Mouse (Mus musculus): Measurements from ENCODE around the gene Vax1.

Gene Vax1

DNA sequence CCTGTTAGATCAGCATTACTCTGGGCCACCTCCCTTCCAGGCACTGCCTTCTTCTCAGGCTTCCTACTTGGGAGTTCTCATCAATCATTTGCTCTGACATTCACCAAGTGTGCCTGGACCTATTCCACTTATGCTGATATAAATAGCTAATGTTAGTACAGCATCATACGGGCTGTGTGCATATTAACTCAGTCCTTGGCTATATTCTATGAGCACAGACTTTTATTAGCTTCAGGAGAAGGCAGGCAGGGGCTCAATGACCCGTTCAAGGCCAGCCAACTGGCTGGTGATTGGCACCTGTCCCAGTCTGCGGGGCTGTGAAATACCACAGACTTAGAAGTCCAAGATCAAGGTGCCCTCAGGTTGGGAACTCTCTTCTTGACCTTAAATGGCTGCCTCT, 14.1 kb upstream of the Vax1 start:
- DNase-seq (ENCODE audit: low read depth, low spot score): no peak
- H3K36me3 ChIP-seq (ENCODE audit: control insufficient read depth, insufficient read depth, low read length, poor library complexity, severe bottlenecking): no peaks in the 10 kb centered on the region
- no peaks in the 10 kb centered on the region; the same call in 1 of the 2 replicates for H3K27me3 ChIP-seq (ENCODE audit: control insufficient read depth, insufficient read depth, low read length, poor library complexity, severe bottlenecking)

- H3K27me3 ChIP-seq (ENCODE audit: control insufficient read depth, insufficient read depth, low read length, poor library complexity, severe bottlenecking): no peaks in the 10 kb centered on the region; the same call in 1 of the 2 replicates
- no peak for DNase-seq (ENCODE audit: low read depth, low spot score)
- H3K36me3 ChIP-seq (ENCODE audit: control insufficient read depth, insufficient read depth, low read length, poor library complexity, severe bottlenecking): no peaks in the 10 kb centered on the region
Measured at GRCm38 (mm10) chr19:59173341-59174015, 3.6 kb upstream of the Vax1 start.

DNA sequence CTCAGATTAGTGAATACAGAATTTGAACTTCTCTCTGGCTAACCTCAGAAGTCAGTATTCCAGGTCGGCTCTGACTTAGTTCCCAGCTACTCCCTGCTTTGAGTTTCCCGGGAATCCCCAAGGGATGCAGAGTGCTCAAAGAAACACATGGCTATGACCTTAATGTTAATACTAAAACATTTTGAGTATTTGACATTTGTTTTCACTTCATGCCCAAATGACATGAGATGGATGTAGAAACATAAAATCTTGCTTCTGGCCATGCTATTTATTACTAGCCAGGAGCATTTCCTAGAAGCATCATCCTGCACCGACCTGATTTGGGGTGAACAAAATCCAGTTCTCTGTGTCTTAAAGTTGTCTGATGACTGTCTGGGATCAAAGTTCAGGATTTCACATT, 2.9 kb upstream of the Vax1 start:
- Histone ChIP-seq H3K36me3 (ENCODE audit: control insufficient read depth, insufficient read depth, low read length, poor library complexity, severe bottlenecking) (no peaks in the 10 kb centered on the region), H3K27me3 (ENCODE audit: control insufficient read depth, insufficient read depth, low read length, poor library complexity, severe bottlenecking) (no peaks in the 10 kb centered on the region; the same call in 1 of the 2 replicates)
- no peak for DNase-seq (ENCODE audit: low read depth, low spot score)

DNA sequence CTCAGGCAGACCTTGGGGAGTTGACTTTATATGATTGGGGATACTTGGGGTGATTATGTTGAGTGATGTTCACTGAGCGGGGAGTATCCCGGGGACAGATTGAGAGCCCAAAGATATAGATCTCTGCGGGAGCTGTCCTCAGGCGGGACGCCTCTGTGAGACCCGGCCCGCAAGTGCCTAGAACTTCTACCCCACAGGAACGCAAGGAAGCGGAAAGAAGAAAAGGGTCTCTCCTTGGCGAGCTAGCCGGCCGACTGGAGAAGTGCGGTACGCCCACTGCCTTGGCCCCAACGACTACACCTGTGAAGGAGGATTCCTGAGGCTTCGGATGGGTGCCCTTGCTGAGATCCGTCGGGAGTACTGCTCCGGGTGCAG, 2.0 kb upstream of the Vax1 start:
- no peak for DNase-seq (ENCODE audit: low read depth, low spot score)
- no peaks in the 10 kb centered on the region; the same call in 1 of the 2 replicates for H3K27me3 ChIP-seq (ENCODE audit: control insufficient read depth, insufficient read depth, low read length, poor library complexity, severe bottlenecking)

GRCm38 (mm10) chr19:59171151-59171870, 1.5 kb upstream of the Vax1 start:
- Histone ChIP-seq H3K36me3 (ENCODE audit: control insufficient read depth, insufficient read depth, low read length, poor library complexity, severe bottlenecking) (no peaks in the 10 kb centered on the region), H3K27me3 (ENCODE audit: control insufficient read depth, insufficient read depth, low read length, poor library complexity, severe bottlenecking) (no peaks in the 10 kb centered on the region; the same call in 1 of the 2 replicates)
- DNase-seq (ENCODE audit: low read depth, low spot score): no peak

More for the DNA sequence above, 2.0 kb upstream of the Vax1 start:
- H3K36me3 ChIP-seq (ENCODE audit: control insufficient read depth, insufficient read depth, low read length, poor library complexity, severe bottlenecking): no peaks in the 10 kb centered on the region

GRCm38 (mm10) chr19:59170766-59171095, 875 bp upstream of the Vax1 start:
- no peaks in the 10 kb centered on the region; the same call in 1 of the 2 replicates for H3K27me3 ChIP-seq (ENCODE audit: control insufficient read depth, insufficient read depth, low read length, poor library complexity, severe bottlenecking)
- H3K36me3 ChIP-seq (ENCODE audit: control insufficient read depth, insufficient read depth, low read length, poor library complexity, severe bottlenecking): no peaks in the 10 kb centered on the region
- DNase-seq (ENCODE audit: low read depth, low spot score): no peak

- no peak for DNase-seq (ENCODE audit: low read depth, low spot score)
- no peaks in the 10 kb centered on the region for H3K36me3 ChIP-seq (ENCODE audit: control insufficient read depth, insufficient read depth, low read length, poor library complexity, severe bottlenecking)
- no peaks in the 10 kb centered on the region; the same call in 1 of the 2 replicates for H3K27me3 ChIP-seq (ENCODE audit: control insufficient read depth, insufficient read depth, low read length, poor library complexity, severe bottlenecking)
Measured at GRCm38 (mm10) chr19:59169143-59169935, 517 bp downstream of the Vax1 start.

GRCm38 (mm10) chr19:59168386-59168905, 1.4 kb downstream of the Vax1 start:
- no peak for DNase-seq (ENCODE audit: low read depth, low spot score)
- no peaks in the 10 kb centered on the region; the same call in 1 of the 2 replicates for H3K27me3 ChIP-seq (ENCODE audit: control insufficient read depth, insufficient read depth, low read length, poor library complexity, severe bottlenecking)
- H3K36me3 ChIP-seq (ENCODE audit: control insufficient read depth, insufficient read depth, low read length, poor library complexity, severe bottlenecking): no peaks in the 10 kb centered on the region

DNA sequence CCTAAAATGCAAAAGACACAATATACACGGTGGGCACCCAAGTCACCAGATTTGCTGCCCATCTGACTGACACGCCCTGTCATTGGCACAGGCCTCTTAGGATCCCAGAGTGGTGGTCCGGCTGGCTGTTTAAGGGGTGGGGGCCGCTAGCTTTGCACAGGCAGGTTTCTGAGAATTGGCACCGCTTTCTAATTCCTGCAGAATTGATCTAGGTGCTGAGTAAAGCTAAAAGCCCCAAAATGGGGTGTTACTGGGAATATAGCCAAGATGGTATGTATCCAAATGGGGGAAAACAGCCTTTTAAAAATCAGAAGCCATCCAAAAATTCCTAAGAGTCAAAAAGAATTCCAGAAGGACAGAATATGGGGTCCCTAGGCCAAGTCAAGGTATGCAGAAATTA, 2.0 kb downstream of the Vax1 start:
- Histone ChIP-seq H3K36me3 (ENCODE audit: control insufficient read depth, insufficient read depth, low read length, poor library complexity, severe bottlenecking) (no peaks in the 10 kb centered on the region), H3K27me3 (ENCODE audit: control insufficient read depth, insufficient read depth, low read length, poor library complexity, severe bottlenecking) (no peaks in the 10 kb centered on the region; the same call in 1 of the 2 replicates)
- no peak for DNase-seq (ENCODE audit: low read depth, low spot score)

- DNase-seq (ENCODE audit: low read depth, low spot score): no peak
- Histone ChIP-seq H3K27me3 (ENCODE audit: control insufficient read depth, insufficient read depth, low read length, poor library complexity, severe bottlenecking) (no peaks in the 10 kb centered on the region), H3K36me3 (ENCODE audit: control insufficient read depth, insufficient read depth, low read length, poor library complexity, severe bottlenecking) (no peaks in the 10 kb centered on the region)
Measured at GRCm38 (mm10) chr19:59166879-59167278, 3.0 kb downstream of the Vax1 start.

DNA sequence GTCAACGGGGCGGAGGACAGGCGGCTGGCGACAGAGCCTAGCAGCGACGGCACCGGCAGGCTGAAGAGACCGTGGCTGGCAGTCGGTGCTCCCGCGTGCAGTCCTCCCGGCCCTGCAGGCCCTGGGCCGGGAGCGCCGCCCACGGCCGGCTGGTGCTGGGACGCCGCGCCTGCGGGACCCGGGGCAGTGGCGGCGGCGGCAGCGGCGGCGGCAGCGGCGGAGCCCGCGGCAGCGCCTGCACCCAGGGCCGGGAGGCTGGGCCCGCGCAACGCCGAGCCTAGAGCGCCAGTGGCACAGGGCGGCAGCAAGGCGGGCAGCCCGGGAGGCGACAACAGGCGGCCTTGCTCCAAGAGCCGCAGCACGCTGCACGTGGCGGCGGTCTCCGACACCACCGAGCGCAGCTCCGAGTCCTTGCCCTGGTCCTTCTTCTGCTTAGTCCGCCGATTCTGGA, 3.5 kb downstream of the Vax1 start:
- Histone ChIP-seq H3K36me3 (ENCODE audit: control insufficient read depth, insufficient read depth, low read length, poor library complexity, severe bottlenecking) (no peaks in the 10 kb centered on the region), H3K27me3 (ENCODE audit: control insufficient read depth, insufficient read depth, low read length, poor library complexity, severe bottlenecking) (no peaks in the 10 kb centered on the region)
- no peak for DNase-seq (ENCODE audit: low read depth, low spot score)

GRCm38 (mm10) chr19:59165577-59165976, 4.3 kb downstream of the Vax1 start:
- DNase-seq (ENCODE audit: low read depth, low spot score): no peak
- no peaks in the 10 kb centered on the region for H3K27me3 ChIP-seq (ENCODE audit: control insufficient read depth, insufficient read depth, low read length, poor library complexity, severe bottlenecking)

DNA sequence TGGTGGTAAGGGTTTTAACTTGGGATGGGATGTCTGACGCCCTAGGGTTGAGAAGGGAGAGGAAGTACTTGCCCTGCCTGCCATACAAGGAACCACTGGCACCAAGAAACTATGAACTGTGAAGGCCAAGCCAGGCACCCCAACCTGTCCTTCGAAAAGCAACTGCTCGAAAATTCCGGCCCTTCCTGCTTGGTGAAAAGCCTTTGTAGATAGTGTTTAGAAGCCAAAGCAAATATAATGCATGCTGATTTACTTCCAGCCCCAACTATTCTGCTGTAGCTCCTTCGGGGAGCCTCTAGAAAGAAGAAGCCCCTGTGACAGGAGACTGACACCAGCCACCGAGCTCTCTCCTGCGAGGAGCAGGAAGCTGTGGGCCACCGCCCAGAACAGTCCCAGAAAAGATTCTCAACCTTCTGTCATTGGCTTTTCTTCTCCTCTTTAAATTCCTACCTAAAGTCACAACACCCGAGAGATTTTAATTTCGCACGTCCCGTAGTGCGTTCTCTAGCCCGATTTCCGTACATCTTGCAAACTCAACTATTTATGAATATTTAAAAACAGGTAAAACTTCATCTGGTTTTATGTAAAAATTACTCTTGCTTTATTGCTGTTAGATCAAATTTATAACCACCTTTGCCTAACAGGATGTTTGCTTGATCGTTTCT, 4.8 kb downstream of the Vax1 start:
- no peak for DNase-seq (ENCODE audit: low read depth, low spot score)
- no peaks in the 10 kb centered on the region for H3K27me3 ChIP-seq (ENCODE audit: control insufficient read depth, insufficient read depth, low read length, poor library complexity, severe bottlenecking)
- no peaks in the 10 kb centered on the region for H3K36me3 ChIP-seq (ENCODE audit: control insufficient read depth, insufficient read depth, low read length, poor library complexity, severe bottlenecking)

More at GRCm38 (mm10) chr19:59165577-59165976, 4.3 kb downstream of the Vax1 start:
- H3K36me3 ChIP-seq (ENCODE audit: control insufficient read depth, insufficient read depth, low read length, poor library complexity, severe bottlenecking): no peaks in the 10 kb centered on the region

DNA sequence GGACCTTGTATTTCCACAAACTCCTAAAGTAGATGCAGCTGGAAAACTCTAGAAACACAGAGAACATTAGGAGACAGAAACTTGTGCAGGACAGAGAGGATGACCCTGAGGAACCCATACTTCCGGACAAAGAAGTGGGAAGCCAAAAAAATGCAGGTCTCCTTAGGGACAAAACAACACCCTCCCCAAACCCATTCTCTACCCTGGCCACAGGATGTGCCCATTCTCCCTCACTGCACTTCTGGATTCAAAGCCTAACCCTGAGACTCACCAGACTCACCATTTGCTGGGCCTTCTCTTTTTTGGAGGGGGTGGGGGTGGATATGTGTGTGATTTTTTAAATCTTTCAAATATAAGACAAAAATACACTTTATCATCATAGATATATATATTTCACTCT, 5.7 kb downstream of the Vax1 start:
- no peaks in the 10 kb centered on the region for H3K36me3 ChIP-seq (ENCODE audit: control insufficient read depth, insufficient read depth, low read length, poor library complexity, severe bottlenecking)
- DNase-seq (ENCODE audit: low read depth, low spot score): no peak
- H3K27me3 ChIP-seq (ENCODE audit: control insufficient read depth, insufficient read depth, low read length, poor library complexity, severe bottlenecking): no peaks in the 10 kb centered on the region
